Mouse (Mus musculus) spleen, postnatal 14 days (tissue): ENCODE data around the gene Nfix.

Source experiments
- DNase-seq, 2 experiments: peaks; one replicate each; pipeline ENCODE4 v3.0.0; 2021 to 2022; ENCODE audit warnings: low spot score in 2 of 2

Gene Nfix

GRCm38 (mm10) chr8:84767221-84767620 lies 32.9 kb downstream of the Nfix start:
- no peak for DNase-seq

GRCm38 (mm10) chr8:84766422-84766821 lies 33.7 kb downstream of the Nfix start:
- DNase-seq, result no peak

- no peak for DNase-seq
These were observed 34.5 kb downstream of the Nfix start for GRCm38 (mm10) chr8:84765629-84766028.

GRCm38 (mm10) chr8:84764870-84765495 lies 35.2 kb downstream of the Nfix start:
- no peak for DNase-seq

GRCm38 (mm10) chr8:84764100-84764499 lies 36.0 kb downstream of the Nfix start:
- DNase-seq, result no peak

- DNase-seq, result no peak
These were observed 39.2 kb downstream of the Nfix start for GRCm38 (mm10) chr8:84760901-84761300.

GRCm38 (mm10) chr8:84760405-84760805 lies 39.7 kb downstream of the Nfix start:
- DNase-seq, result no peak

- no peak for DNase-seq
These were observed 40.4 kb downstream of the Nfix start for GRCm38 (mm10) chr8:84759718-84760117.

GRCm38 (mm10) chr8:84759126-84759525 lies 41.0 kb downstream of the Nfix start:
- DNase-seq, result peak in 1 of 2 experiments; percentile 15

- DNase-seq, result no peak
These were observed 41.8 kb downstream of the Nfix start for GRCm38 (mm10) chr8:84758308-84758707.

- DNase-seq, result no peak
These were observed 42.6 kb downstream of the Nfix start for GRCm38 (mm10) chr8:84757501-84757900.

GRCm38 (mm10) chr8:84752734-84753582 lies 47.2 kb downstream of the Nfix start:
- no peak for DNase-seq

- DNase-seq, result no peak
These were observed 50.6 kb downstream of the Nfix start for GRCm38 (mm10) chr8:84749519-84749918.

- no peak for DNase-seq
These were observed 54.9 kb downstream of the Nfix start for GRCm38 (mm10) chr8:84745032-84745925.

- no peak for DNase-seq
These were observed 56.4 kb downstream of the Nfix start for GRCm38 (mm10) chr8:84743517-84744420.

GRCm38 (mm10) chr8:84743054-84743415 lies 57.1 kb downstream of the Nfix start:
- no peak for DNase-seq

- DNase-seq, result no peak
These were observed 57.7 kb downstream of the Nfix start for GRCm38 (mm10) chr8:84742171-84743053.

GRCm38 (mm10) chr8:84740895-84741843 lies 59.0 kb downstream of the Nfix start:
- DNase-seq, result no peak

GRCm38 (mm10) chr8:84739401-84739742 lies 60.8 kb downstream of the Nfix start:
- no peak for DNase-seq
